Mouse (Mus musculus): ENCODE measurements around the gene Cox19.

GRCm38 (mm10) chr5:139331742-139332141 lies 19.5 kb downstream of the Cox19 start:
- TF ChIP-seq TCF12 (IDR thresholded peaks at IDR 0.05; ENCODE audit: low read depth, low read length), result no peak
- peak; percentile 95 to 99 (median 96) for TF ChIP-seq CTCF (IDR thresholded peaks at IDR 0.05 in 2 of 3, conservative IDR thresholded peaks at IDR 0.05 in 1 of 3; ENCODE audit: control insufficient read depth in 1 of 3, insufficient read depth in 1 of 3, low read depth in 2 of 3, low read length in 3 of 3, poor library complexity in 1 of 3, severe bottlenecking in 1 of 3)
- TF ChIP-seq USF1 (IDR thresholded peaks at IDR 0.05; ENCODE audit: low read depth, low read length), result no peak
- no peak for TF ChIP-seq POLR2AphosphoS5 (IDR thresholded peaks at IDR 0.05; ENCODE audit: borderline replicate concordance, low read depth, low read length)
- no peak for TF ChIP-seq E2F4 (IDR thresholded peaks at IDR 0.05; ENCODE audit: borderline replicate concordance, low read depth, low read length)
- TF ChIP-seq POLR2A (IDR thresholded peaks at IDR 0.05; ENCODE audit: control insufficient read depth in 1 of 2, insufficient read depth in 1 of 2, low read depth in 1 of 2, low read length in 2 of 2, poor library complexity in 1 of 2), result no peak
